Mouse (Mus musculus) bone marrow macrophage, adult 2 months (primary cell): ENCODE measurements around the gene Ppil4. TPM values are rescaled to one million over a fixed set of nuclear protein-coding genes. Genes with fewer than 3 reads are reported as not detected.

Experiments used
- H3K27ac ChIP-seq: 2 replicates; pipeline ENCODE4 v1.5.1; 2012; ENCODE audit warnings: low read depth, low read length; ENCODE audit not compliant: insufficient read depth
- H3K4me1 ChIP-seq: 2 replicates; pipeline ENCODE4 v1.6.1; 2012; ENCODE audit warnings: low read length; ENCODE audit not compliant: control insufficient read depth, insufficient read depth
- H3K4me3 ChIP-seq: 2 replicates; pipeline ENCODE4 v1.5.1; 2012; ENCODE audit warnings: mild to moderate bottlenecking, low read length, moderate library complexity; ENCODE audit not compliant: insufficient read depth
- CTCF ChIP-seq: IDR thresholded peaks from 2 replicates; pipeline ENCODE4 v1.5.1; 2012; ENCODE audit warnings: low read depth, mild to moderate bottlenecking, low read length, moderate library complexity
- POLR2A ChIP-seq: IDR thresholded peaks from 2 replicates; pipeline ENCODE4 v1.6.1; 2012; ENCODE audit warnings: mild to moderate bottlenecking, low read depth, low read length, borderline replicate concordance
- polyA plus RNA-seq: library from polyadenylated mRNA; stranded (reverse); fragments of >200 nt; gene quantifications from 2 replicates; pipeline ENCODE4 v1.2.4, GENCODE M21; 2012; ENCODE audit not compliant: missing spikeins, insufficient read depth, insufficient read length

The Ppil4 gene
- polyA plus RNA-seq, 1 experiment: 30.2 TPM

DNA sequence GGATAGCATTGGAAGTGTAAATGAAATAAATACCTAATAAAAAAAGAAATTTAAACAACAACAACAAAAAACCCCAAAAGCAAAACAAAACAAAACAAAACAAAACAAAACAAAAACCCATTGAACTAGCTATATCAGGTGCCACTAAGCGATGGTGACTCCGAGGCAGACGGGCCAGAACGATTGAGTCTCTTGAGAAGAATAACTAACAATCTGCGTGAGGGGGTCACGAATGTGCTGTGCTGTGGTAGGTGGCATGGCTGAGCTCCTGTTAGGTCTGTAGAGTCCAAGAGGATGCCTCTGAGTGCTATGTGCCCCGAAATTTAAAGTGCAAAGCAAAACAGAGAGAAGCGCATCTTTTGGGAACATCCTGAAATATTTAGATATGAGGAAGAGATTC is 44.8 kb downstream of the Ppil4 start:
- no peak overlapping the region for H3K27ac ChIP-seq
- no peak overlapping the region for H3K4me3 ChIP-seq
- H3K4me1 ChIP-seq: peaks cover 70% of the 10 kb centered on the region
- TF ChIP-seq POLR2A: no peak
- no peak for TF ChIP-seq CTCF

DNA sequence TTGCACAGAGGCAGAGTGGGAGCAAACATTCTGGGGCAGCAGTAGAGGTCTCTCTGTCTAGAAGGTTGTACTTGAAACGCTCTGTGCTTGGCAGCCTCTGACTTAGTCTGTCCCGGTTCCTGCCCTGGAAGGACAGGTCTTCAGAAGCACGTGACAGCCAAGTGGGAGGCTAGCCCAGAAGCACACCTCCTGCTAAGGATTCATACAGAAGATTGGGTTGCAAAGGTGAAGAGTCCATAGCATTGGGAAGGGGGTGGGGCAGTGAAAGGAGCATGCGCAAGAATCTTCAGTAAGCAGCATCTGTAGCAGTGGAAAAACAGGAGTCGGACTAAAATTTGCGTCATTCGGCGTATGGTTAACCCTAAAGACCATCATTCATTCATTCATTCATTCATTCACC is 45.3 kb downstream of the Ppil4 start:
- H3K27ac ChIP-seq: no peak overlapping the region
- no peak for TF ChIP-seq POLR2A
- TF ChIP-seq CTCF: no peak
- H3K4me3 ChIP-seq: no peak overlapping the region
- peaks cover 70% of the 10 kb centered on the region for H3K4me1 ChIP-seq

DNA sequence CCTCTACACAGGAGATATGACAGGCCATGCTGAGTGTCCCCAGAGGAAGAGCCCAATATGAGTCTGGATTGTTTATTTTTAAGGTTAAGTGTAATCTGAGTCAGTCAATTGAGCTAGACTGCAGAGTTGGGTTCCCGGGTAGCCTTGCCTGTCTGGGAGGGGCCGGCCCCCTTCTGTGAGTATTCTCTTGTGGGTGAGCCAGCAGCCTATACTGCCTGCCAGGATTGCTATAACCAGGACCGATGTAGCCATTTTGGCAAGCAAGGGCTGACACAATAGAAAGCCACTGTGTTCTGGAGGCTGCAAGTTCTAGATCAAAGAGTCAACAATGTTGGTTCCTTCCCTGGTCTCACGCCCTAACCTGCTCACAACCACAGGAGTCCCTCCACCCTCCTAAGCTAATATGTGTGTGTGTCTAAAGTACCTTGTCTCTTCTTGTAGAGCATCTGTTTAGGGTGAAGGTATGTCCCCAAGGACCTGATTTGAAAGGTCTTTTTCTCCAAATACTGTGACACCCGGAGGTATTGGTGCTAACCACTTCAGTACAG is 46.3 kb downstream of the Ppil4 start:
- Histone ChIP-seq H3K4me1 (peaks cover 72% of the 10 kb centered on the region), H3K4me3 (no peak overlapping the region), H3K27ac (no peak overlapping the region)
- TF ChIP-seq POLR2A (no peak), CTCF (no peak)

DNA sequence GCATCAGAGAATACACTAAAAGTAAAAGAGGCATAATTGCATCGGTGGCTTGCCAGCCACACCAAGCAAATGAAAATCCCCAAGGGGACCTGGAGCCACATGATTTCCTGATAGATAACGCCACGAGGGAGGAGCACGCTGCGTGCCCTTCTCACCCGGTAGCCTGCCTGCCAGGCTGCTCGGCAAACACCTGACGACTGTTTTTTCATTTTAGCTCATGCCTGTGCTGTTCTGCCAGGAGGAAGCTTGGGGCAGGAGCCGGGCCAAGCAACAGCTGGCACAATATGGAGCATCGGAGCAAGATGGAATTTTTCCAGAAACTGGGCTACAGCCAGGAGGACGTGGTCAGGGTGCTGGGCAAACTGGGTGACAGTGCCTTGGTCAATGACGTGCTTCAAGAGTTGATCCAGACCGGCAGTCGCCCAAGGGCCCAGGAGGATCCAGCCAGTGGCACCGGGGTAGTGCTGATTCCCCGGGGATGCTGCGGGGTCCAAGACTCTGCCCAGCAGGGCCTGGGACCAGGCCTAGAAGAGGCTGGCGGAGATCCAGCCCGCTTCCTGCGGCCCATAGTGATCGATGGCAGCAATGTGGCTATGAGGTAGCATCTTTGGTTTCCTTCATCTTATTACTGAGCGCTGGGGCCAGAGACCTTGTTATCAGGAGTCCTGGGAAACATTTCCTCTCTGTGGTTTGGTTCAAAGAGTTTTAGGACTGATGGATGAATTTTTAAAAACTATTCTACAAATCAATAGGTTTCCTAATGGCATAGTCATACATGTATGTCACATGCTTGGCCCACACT is 47.1 kb downstream of the Ppil4 start:
- peaks cover 72% of the 10 kb centered on the region for H3K4me1 ChIP-seq
- H3K4me3 ChIP-seq: no peak overlapping the region
- TF ChIP-seq POLR2A (no peak), CTCF (no peak)
- H3K27ac ChIP-seq: no peak overlapping the region

DNA sequence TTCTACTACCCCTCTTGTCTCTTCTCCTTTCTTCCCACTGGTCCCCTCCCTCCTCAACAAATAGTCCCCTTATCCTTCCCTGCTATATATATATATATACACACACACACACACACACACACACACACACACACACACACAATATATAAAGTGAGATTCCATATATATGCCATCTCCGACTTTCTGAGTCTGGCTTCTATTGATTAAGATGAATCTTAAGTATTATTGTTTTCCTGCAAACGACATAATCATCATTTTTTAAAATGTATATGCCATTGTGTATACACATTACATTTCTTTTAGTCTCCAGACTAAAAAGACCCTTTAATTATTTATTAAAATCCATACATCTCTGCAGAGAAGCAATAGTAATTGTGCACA is 47.7 kb downstream of the Ppil4 start:
- Histone ChIP-seq H3K4me1 (peaks cover 71% of the 10 kb centered on the region), H3K4me3 (no peak overlapping the region), H3K27ac (no peak overlapping the region)
- no peak for TF ChIP-seq POLR2A
- no peak for TF ChIP-seq CTCF

DNA sequence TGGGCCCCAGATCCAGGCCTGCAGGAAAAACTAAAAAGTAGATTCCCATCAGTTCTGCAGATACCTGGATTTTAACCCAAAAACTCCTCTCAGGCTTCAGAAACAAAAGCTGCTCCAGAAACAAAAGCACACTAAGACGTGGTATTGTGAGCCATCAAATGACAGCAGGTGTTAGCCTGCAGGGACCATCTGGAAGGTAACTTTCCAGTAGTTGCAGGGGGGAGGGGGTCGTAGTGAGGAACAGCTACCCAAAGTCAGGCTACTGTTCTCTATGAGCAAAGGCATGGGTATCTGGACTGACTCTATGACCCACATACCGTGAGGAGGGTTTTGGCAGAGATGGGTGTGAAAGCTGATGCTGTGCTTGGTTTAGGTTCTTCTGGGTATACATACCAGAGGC is 48.1 kb downstream of the Ppil4 start:
- Histone ChIP-seq H3K4me1 (peaks cover 71% of the 10 kb centered on the region), H3K4me3 (no peak overlapping the region), H3K27ac (peak overlapping the region; percentile 99)
- no peak for TF ChIP-seq CTCF
- no peak for TF ChIP-seq POLR2A

DNA sequence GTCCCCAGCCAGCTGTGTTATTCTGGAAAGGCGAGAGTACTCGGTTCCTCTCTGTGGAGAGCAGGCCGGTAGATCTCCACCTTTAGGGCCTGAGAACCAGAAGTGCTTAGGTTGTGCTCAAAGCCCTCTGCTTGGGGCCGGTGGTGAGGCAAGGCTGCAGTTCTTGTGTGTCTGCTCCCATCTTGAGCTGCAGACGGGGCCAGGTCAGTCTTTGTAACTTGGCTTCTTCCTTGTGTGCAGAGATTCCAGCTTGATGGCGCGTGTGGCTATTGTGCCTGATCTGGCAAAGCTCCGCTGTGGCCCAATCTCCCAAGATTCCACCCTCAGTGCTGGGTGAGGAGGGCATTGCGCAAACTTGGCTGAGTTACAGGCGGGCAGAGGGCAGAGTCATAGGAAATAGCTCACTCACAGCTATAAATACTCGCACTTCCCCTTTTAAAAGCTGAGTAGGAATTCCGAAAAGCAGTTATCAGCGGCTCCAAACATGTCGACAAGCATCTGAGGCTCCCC is 48.9 kb downstream of the Ppil4 start:
- no peak for TF ChIP-seq CTCF
- TF ChIP-seq POLR2A: no peak
- Histone ChIP-seq H3K4me1 (peaks cover 74% of the 10 kb centered on the region), H3K27ac (peak overlapping the region; percentile 99), H3K4me3 (peak overlapping the region; percentile 30)

DNA sequence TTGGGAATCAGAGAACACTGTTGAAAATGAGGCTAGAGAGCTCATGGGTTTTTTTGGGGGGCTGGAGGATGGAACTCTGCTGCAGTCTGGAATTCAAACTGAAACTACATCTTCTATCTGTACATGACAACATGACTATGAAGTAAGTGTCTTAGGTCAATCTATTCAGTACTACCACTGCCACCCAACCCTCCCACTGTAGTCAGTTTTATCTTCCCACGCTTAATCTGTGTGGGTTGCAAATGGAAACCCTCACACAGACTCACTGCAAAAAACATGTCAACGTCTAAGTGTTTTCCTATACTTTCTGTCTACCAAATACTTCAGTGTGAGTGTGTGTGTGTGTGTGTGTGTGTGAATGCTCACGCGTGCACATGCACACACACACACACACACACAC is 50.5 kb downstream of the Ppil4 start:
- TF ChIP-seq CTCF: no peak
- TF ChIP-seq POLR2A: no peak
- Histone ChIP-seq H3K4me1 (peaks cover 80% of the 10 kb centered on the region), H3K27ac (peak overlapping the region; percentile 97; the same call in 1 of the 2 replicates), H3K4me3 (no peak overlapping the region)

DNA sequence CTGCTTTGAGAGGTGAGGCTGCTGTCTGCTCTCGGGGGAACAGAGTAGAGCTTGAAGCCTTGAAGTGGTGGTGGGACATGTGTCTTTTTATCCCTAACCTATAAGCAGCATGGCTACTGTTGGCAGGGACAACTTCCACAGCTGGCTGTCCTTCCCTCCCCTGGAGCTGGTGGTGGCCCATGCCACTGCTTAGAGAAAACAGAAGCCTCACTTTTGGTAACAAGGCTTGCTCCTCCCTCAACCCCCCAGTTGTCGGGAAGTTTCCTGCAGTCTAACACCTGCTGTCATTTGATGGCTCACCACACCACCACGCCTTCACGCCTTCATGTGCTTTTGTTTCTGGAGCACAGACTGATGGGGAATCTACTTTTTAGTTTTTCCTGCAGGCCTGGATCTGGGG is 51.5 kb downstream of the Ppil4 start:
- H3K4me1 ChIP-seq: peaks cover 85% of the 10 kb centered on the region
- H3K4me3 ChIP-seq: no peak overlapping the region
- no peak for TF ChIP-seq POLR2A
- TF ChIP-seq CTCF: no peak
- no peak overlapping the region for H3K27ac ChIP-seq

DNA sequence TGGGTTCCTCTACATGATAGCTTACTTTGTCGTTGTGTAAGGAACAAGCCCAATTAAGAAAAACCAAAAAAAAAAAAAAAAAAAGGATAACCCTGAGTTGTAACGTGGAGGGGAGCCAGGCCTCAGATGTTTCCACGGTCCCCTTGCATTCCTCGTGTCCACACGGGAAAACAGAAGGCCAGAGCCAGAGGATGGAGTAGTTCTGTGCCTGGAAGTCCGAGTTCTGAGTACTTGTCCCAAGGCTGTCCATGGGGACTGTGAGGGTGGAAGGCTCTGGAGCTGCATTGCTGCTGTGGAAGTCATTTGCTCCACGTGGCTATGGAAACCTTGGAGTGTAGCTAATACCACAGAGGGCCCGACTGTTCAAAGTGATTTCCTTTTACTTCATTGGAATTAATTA is 52.4 kb downstream of the Ppil4 start:
- peaks cover 85% of the 10 kb centered on the region for H3K4me1 ChIP-seq
- no peak overlapping the region for H3K27ac ChIP-seq
- no peak for TF ChIP-seq POLR2A
- TF ChIP-seq CTCF: no peak
- no peak overlapping the region for H3K4me3 ChIP-seq

DNA sequence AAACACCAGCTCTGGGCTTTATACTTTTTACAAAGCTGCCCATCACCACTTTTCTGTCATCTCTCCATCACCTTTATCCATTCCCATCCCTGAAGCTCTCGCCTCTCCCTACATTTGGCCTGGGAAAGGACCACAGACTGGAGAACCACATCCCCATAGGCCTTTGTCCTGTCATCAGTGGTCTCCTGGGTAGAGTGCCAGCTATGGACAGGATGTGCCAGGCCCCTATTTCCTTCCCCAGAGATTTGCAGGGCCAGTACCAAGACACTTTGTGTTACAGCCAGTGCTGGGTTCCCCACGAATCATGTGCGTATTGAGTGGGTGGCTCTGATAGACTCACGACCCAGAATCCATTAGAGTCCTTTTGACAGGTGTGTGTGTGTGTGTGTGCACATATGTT is 53.3 kb downstream of the Ppil4 start:
- H3K4me1 ChIP-seq: peaks cover 80% of the 10 kb centered on the region
- H3K4me3 ChIP-seq: no peak overlapping the region
- peak overlapping the region; percentile 98 for H3K27ac ChIP-seq
- TF ChIP-seq CTCF: no peak
- no peak for TF ChIP-seq POLR2A
